In the genomic region with DNA sequence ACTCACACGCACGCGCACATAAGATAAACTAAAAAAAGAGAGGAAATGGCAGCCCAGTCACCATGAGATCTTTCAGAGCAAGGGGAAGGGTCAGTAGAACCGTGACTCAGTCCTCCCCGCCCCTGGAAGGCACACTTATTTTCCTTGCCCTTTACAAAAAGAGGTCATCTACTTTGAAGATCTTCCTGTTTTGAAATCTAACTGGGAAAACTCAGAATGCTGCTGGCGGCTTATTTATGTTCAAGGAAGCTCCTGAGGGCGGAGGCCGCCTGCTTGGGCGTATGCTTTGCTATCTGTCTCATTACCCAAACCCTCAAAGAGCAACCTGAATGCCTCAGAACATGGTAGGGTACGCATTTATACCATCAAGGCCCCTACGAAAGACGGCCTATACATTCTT, we compare ENCODE assay signal across 18 mouse cellular contexts. TPM values are rescaled to one million over a fixed set of nuclear protein-coding genes. Genes with fewer than 3 reads are reported as not detected.
DNase-seq lines count a peak whose midpoint lies in the region; ATAC-seq and TF ChIP-seq lines count a peak whose summit lies in the region.
"Had no signal": no experiment of that assay in that cellular context is flagged by ENCODE, and none has a peak within 500 bp of the region (broad histone marks: within the 10 kb centered on the region; RNA-seq: fewer than 3 reads in every experiment).

No protein-coding gene starts in this region.

- TF ChIP-seq POLR2A in lung, adult 2 months (IDR thresholded peaks at IDR 0.05; ENCODE audit: borderline replicate concordance, extremely low read depth, low read depth, low read length) = no peak

- no peaks in the 10 kb centered on the region for H3K36me3 ChIP-seq in lung, embryonic 14.5 days (ENCODE audit: insufficient read depth)
- H3K36me3 ChIP-seq: embryonic facial prominence, embryonic 12.5 days; hindbrain, embryonic 12.5 days; liver, embryonic 13.5 days; midbrain, embryonic 13.5 days had no signal

- H3K9ac ChIP-seq in lung, embryonic 14.5 days = no peak overlapping the region
- H3K9ac ChIP-seq: embryonic facial prominence, embryonic 12.5 days; hindbrain, embryonic 12.5 days; liver, embryonic 13.5 days; midbrain, embryonic 13.5 days had no signal

- no peak overlapping the region for H3K4me3 ChIP-seq in lung, embryonic 14.5 days (ENCODE audit: low read depth, low read length)
- H3K4me3 ChIP-seq in lung, adult 2 months (replicated peaks; ENCODE audit: extremely low read depth, low read depth, low read length) = no peak overlapping the region
- H3K4me3 ChIP-seq: embryonic facial prominence, embryonic 12.5 days; heart, adult 2 months; hindbrain, embryonic 12.5 days; left cerebral cortex, adult 2 months; liver, embryonic 13.5 days; megakaryocyte, embryonic 14.5 days; midbrain, embryonic 13.5 days had no signal

- ATAC-seq in lung, embryonic 14.5 days (ENCODE audit: insufficient read depth) = no peak
- ATAC-seq: intestine, postnatal 0 days; midbrain, embryonic 13.5 days had no signal

- no peak overlapping the region for H3K27ac ChIP-seq in lung, embryonic 14.5 days (ENCODE audit: low read depth)
- H3K27ac ChIP-seq: embryonic facial prominence, embryonic 12.5 days; heart, adult 2 months; hindbrain, embryonic 12.5 days; left cerebral cortex, adult 2 months; liver, embryonic 13.5 days; midbrain, embryonic 13.5 days had no signal

- no peaks in the 10 kb centered on the region for H3K9me3 ChIP-seq in lung, embryonic 14.5 days (ENCODE audit: low read depth, low read length)
- H3K9me3 ChIP-seq: embryonic facial prominence, embryonic 12.5 days; hindbrain, embryonic 12.5 days; liver, embryonic 13.5 days; midbrain, embryonic 13.5 days had no signal

- H3K27me3 ChIP-seq in lung, embryonic 14.5 days (ENCODE audit: insufficient read depth, low read length) = no peaks in the 10 kb centered on the region
- H3K27me3 ChIP-seq: embryonic facial prominence, embryonic 12.5 days; hindbrain, embryonic 12.5 days; liver, embryonic 13.5 days; megakaryocyte, embryonic 14.5 days; midbrain, embryonic 13.5 days had no signal

- TF ChIP-seq CTCF in lung, embryonic 14.5 days (IDR thresholded peaks at IDR 0.05; ENCODE audit: low read depth) = no peak
- TF ChIP-seq CTCF in lung, adult 2 months (IDR thresholded peaks at IDR 0.05; ENCODE audit: insufficient read depth, low read length) = no peak

- DNase-seq in embryo, embryonic 11 days = peak; percentile 5
- DNase-seq in embryo, embryonic 9.5 days (ENCODE audit: extremely low spot score) = no peak
- DNase-seq in lung, embryonic 14.5 days = peak; percentile 19
- DNase-seq in lung, adult 2 months = no peak
- peak; percentile 42 for DNase-seq in kidney, postnatal 10 days
- peak; percentile 5 to 23 for DNase-seq in kidney, postnatal 4 days
- DNase-seq in cerebellum, adult 9-11 months = no peak
- DNase-seq: cerebellum, adult 8-10 months; gastrocnemius, postnatal 25 days; heart, adult 2 months; liver, embryonic 13.5 days; lung, postnatal 14 days had no signal

- H3K4me1 ChIP-seq in lung, embryonic 14.5 days (ENCODE audit: insufficient read depth) = no peaks in the 10 kb centered on the region
- H3K4me1 ChIP-seq in lung, adult 2 months (ENCODE audit: control insufficient read depth, insufficient read depth, low read length) = no peaks in the 10 kb centered on the region
- H3K4me1 ChIP-seq: embryonic facial prominence, embryonic 12.5 days; hindbrain, embryonic 12.5 days; liver, embryonic 13.5 days; megakaryocyte, embryonic 14.5 days; midbrain, embryonic 13.5 days had no signal

- 61% methylated on average over 12 of the region's 12 CpGs for WGBS in lung, embryonic 14.5 days
- WGBS in lung, adult 2 months = 51% methylated on average over 12 of the region's 12 CpGs

- no peak overlapping the region for H3K4me2 ChIP-seq in lung, embryonic 14.5 days
- H3K4me2 ChIP-seq: embryonic facial prominence, embryonic 12.5 days; hindbrain, embryonic 12.5 days; liver, embryonic 13.5 days; midbrain, embryonic 13.5 days had no signal

RNA-seq across cellular contexts. Expression of gene Cdyl2, which starts 38.0 kb away (rescaled TPM):
- 7.8 and 8.7 TPM in 2 replicates for polyA plus RNA-seq in lung, embryonic 14.5 days (2014; fragmentation: Nextera tagmentation; extraction: Ambion mirVana)
- 3.2 and 3.3 TPM in 2 replicates for polyA plus RNA-seq in lung, adult 2 months (2012; rRNA removed)

Comparison
In these comparisons a context has a peak if more than half of its experiments do, and no peak if none do; other contexts are left out.
1. DNase-seq: peak in embryo, embryonic 11 days (single experiment), lung, embryonic 14.5 days (single experiment), kidney, postnatal 10 days (single experiment) and kidney, postnatal 4 days (2 of 2); none in embryo, embryonic 9.5 days (single experiment), lung, adult 2 months (single experiment) and cerebellum, adult 9-11 months (single experiment).